Mouse (Mus musculus) midbrain, embryonic 12.5 days (tissue): Measurements from ENCODE around the gene Dennd1c. TPM values are rescaled to one million over a fixed set of nuclear protein-coding genes. Genes with fewer than 3 reads are reported as not detected.
"Not testable (repeated sequence)": the region's sequence is repeated elsewhere in the genome, so short reads cannot be mapped to it uniquely, and the experiment has no call there.

Experiments used
- ATAC-seq: fragments of 200-750 bp; cut with Nextera tagmentation; 2 replicates; pipeline ENCODE4 v1.8.0; 2017; ENCODE audit warnings: low read depth, moderate TSS enrichment, moderate library complexity; ENCODE audit not compliant: low FRiP score
- H3K27ac ChIP-seq: fragments of 300-500 bp; sonication (generic); replicated peaks from 2 replicates; pipeline ENCODE4 v1.5.1; 2016; ENCODE audit warnings: mild to moderate bottlenecking
- H3K27me3 ChIP-seq: fragments of 300-500 bp; sonication (generic); 2 replicates; pipeline ENCODE4 v1.6.1; 2016; ENCODE audit warnings: mild to moderate bottlenecking
- H3K36me3 ChIP-seq: fragments of 300-500 bp; sonication (generic); 2 replicates; pipeline ENCODE4 v1.6.1; 2016
- H3K4me1 ChIP-seq: fragments of 300-500 bp; sonication (generic); 2 replicates; pipeline ENCODE4 v1.6.1; 2016
- H3K4me2 ChIP-seq: fragments of 300-500 bp; sonication (generic); replicated peaks from 2 replicates; pipeline ENCODE4 v1.6.1; 2016; ENCODE audit warnings: mild to moderate bottlenecking, moderate library complexity
- H3K4me3 ChIP-seq: fragments of 300-500 bp; sonication (generic); 2 replicates; pipeline ENCODE4 v1.5.1; 2016; ENCODE audit warnings: mild to moderate bottlenecking
- H3K9ac ChIP-seq: fragments of 300-500 bp; sonication (generic); replicated peaks from 2 replicates; pipeline ENCODE4 v1.6.1; 2016; ENCODE audit warnings: mild to moderate bottlenecking, moderate library complexity
- H3K9me3 ChIP-seq: fragments of 300-500 bp; sonication (generic); 2 replicates; pipeline ENCODE4 v1.6.1; 2016; ENCODE audit warnings: mild to moderate bottlenecking
- WGBS: fragments of 180-500 bp; shearing (Covaris S2); methylation state at CpG from one replicate; pipeline ENCODE4 v1.1.7; 2016; 5-methylcytosine and 5-hydroxymethylcytosine counted together
- polyA plus RNA-seq: library from polyadenylated mRNA; unstranded; fragments of >200 nt; fragmentation: Nextera tagmentation; extraction: Ambion mirVana; gene quantifications from 2 replicates; pipeline ENCODE4 v1.2.1, GENCODE M21; 2016

Gene Dennd1c
- polyA plus RNA-seq, 1 experiment from 2014 or later, result 2.4 TPM

DNA sequence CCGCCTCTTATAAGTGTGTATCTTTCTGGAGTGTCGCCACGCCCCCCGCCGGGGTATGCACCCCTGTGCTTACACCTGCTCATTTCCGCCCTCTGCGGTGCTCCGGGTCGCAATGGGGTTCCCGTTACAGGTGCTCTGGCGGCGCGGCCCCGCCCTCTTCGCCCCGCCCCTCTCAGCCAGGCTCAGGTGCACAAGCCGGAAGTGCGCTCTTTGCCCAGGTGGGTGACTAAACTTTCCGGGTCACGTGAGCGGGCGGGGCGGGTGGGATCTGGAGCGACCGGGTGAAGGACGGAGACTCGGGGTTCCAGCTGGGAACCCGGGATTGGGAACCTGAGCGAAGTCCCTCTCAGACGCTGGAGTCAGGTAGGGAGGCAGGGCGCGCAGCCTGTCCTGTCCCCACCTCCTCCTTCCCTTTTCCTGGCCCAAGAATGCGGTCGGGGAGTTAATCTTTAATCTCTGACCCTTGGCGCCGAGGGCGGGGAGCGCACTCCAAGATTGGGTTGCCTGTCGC, 16.2 kb downstream of the Dennd1c start:
- peaks cover 30% of the 10 kb centered on the region for H3K4me1 ChIP-seq
- H3K4me2 ChIP-seq, result peak overlapping the region; percentile 43
- H3K27ac ChIP-seq, result no peak overlapping the region
- peaks cover 3% of the 10 kb centered on the region; the same call in 1 of the 2 replicates for H3K36me3 ChIP-seq
- H3K27me3 ChIP-seq, result peaks cover 43% of the 10 kb centered on the region
- peak overlapping the region; percentile 31 for H3K4me3 ChIP-seq
- no peak for ATAC-seq
- 2% methylated on average over 39 of the region's 39 CpGs for WGBS
- H3K9ac ChIP-seq, result 0 out of 2 replicates have a peak overlapping the region, but pooled peaks have one; percentile 21
- no peaks in the 10 kb centered on the region for H3K9me3 ChIP-seq

DNA sequence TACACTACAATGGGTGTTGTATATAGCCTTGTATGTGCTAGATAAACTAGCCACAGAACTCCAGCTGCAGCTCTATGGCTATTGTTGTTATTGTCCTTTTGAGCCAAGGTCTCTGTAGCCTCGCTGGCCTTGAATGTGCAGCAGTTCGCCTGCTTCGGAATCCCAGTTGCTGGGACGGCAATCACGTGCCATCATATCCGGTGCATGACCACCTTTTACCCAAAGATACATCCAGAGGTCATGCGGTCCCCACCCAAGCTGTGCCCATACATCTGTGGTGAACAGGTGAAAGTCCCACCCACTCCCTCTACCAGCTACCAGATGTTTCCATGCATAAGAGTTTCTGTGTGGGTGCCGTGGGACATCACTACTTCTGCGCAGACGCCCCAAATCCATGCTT, 17.2 kb downstream of the Dennd1c start:
- WGBS, result 44% methylated on average over 10 of the region's 10 CpGs
- peaks cover 7% of the 10 kb centered on the region; the same call in 1 of the 2 replicates for H3K36me3 ChIP-seq
- H3K4me1 ChIP-seq, result peaks cover 30% of the 10 kb centered on the region
- H3K4me2 ChIP-seq, result peak overlapping the region; percentile 83
- H3K9me3 ChIP-seq, result no peaks in the 10 kb centered on the region
- H3K4me3 ChIP-seq, result peak overlapping the region; percentile 79
- no peak for ATAC-seq
- H3K27me3 ChIP-seq, result peaks cover 43% of the 10 kb centered on the region
- H3K9ac ChIP-seq, result no peak overlapping the region
- no peak overlapping the region for H3K27ac ChIP-seq

DNA sequence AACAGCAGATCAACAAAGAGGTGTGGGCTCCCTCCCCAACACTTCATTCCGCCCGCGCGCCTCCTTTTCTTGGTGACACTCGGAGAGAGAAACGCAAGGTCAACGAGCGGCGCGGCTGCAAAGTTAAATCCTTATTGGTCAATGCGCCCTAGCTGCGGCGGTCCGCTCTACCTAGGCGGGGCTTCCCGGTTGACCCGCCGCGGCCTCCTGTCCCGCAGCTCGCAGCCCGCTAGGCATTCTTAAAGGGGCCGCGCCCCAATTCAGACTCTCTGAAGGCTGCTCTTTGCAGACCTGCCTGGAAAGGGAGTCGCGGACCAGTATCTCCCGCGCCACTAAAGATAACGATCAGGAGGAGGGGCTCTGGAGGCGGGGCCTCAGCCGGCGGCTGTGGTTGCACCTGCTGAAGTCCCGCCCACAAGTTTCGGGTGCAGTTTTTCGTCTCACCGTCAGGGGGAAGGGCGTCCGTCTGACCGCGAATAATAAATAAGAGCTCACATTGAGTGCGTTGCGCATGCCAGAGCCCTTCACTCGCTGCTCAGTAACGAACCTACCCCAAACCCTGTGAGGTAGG, 18.0 kb downstream of the Dennd1c start:
- peak overlapping the region; percentile 84 for H3K27ac ChIP-seq
- H3K4me2 ChIP-seq, result peak overlapping the region; percentile 83
- peak overlapping the region; percentile 79 for H3K4me3 ChIP-seq
- peaks cover 41% of the 10 kb centered on the region for H3K27me3 ChIP-seq
- peaks cover 30% of the 10 kb centered on the region for H3K4me1 ChIP-seq
- H3K36me3 ChIP-seq, result peaks cover 13% of the 10 kb centered on the region; the same call in 1 of the 2 replicates
- H3K9me3 ChIP-seq, result no peaks in the 10 kb centered on the region
- peak; percentile 91 for ATAC-seq
- H3K9ac ChIP-seq, result peak overlapping the region; percentile 77
- under 1% methylated on average over 44 of the region's 44 CpGs for WGBS

DNA sequence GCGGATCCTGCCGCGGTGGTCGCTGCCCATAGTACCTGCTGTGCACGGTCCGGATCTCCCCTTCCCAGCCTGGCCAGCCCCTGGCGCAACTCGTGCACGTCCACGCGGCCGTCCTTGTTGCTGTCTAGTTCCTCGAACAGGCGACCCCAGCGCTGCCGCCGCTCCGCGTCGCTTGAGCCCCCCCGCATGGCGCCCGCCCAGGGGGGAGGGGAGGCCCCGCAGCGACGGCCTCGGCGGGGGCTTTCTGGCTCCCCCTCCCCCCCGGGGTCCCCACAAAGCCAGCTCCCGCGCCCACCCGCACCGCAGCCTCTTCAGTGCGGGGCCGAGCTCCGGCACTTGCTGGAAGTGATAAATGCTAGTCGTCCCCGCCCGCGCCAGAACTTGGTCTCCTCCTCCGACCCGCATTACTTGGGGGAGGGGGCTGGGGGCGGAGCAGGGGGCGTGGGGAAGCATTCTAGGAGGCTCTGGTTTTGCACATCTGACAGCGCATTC, 18.8 kb downstream of the Dennd1c start, which contains the start of gene Slc25a23:
TSS of gene Slc25a23 (minus strand) at position 378 of the 492 bp plus-strand sequence.
- WGBS, result under 1% methylated on average over 22 of the region's 45 CpGs
- H3K36me3 ChIP-seq, result peaks cover 21% of the 10 kb centered on the region; the same call in 1 of the 2 replicates
- H3K9ac ChIP-seq, result peak within 1 kb of the TSS; percentile 77
- peaks cover 30% of the 10 kb centered on the region for H3K4me1 ChIP-seq
- H3K4me3 ChIP-seq, result peak within 1 kb of the TSS; percentile 79
- peak within 1 kb of the TSS; percentile 83 for H3K4me2 ChIP-seq
- H3K27me3 ChIP-seq, result peaks cover 35% of the 10 kb centered on the region
- no peaks in the 10 kb centered on the region for H3K9me3 ChIP-seq
- peak within 1 kb of the TSS; percentile 84 for H3K27ac ChIP-seq
- ATAC-seq, result peak; percentile 73

DNA sequence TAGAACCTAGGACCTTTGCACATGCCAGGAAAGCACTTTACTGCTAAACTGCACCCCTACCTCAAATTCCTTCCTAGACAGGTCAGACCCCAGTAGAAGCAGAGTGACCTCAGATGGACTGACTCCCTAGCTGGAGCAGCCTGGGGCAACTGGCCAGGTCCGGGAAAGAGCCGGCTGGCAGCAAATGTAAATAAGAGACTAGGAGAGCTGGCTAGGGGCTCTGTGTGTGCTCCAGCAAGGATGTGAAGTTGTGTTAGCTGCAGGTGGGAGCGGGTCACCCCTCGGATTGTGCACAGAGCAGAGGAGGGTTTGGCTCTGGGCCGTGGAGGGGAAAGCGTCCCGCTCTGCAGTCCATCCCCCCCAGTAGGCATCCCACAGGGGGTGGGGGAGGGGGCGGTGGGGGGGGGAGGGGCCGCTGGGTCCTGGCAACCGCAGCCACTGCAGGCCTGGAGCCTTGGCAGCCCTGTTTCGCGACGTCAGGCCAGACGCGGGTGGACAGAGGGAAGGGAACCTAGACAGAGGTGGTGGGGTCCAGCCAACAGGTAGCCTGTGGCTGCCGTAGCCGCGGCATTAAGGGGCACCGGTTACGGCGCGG, 19.3 kb downstream of the Dennd1c start, which contains the start of gene Crb3:
TSS of gene Crb3 (plus strand) at position 215 of the 595 bp plus-strand sequence.
- Histone ChIP-seq H3K27ac (peak within 1 kb of the TSS; percentile 84), H3K4me3 (peak within 1 kb of the TSS; percentile 79), H3K9ac (peak within 1 kb of the TSS; percentile 77), H3K9me3 (no peaks in the 10 kb centered on the region), H3K4me1 (peaks cover 30% of the 10 kb centered on the region), H3K27me3 (peaks cover 30% of the 10 kb centered on the region), H3K4me2 (peak within 1 kb of the TSS; percentile 83), H3K36me3 (peaks cover 26% of the 10 kb centered on the region; the same call in 1 of the 2 replicates)
- no peak for ATAC-seq
- under 1% methylated on average over 13 of the region's 22 CpGs for whole genome bisulfite sequencing

DNA sequence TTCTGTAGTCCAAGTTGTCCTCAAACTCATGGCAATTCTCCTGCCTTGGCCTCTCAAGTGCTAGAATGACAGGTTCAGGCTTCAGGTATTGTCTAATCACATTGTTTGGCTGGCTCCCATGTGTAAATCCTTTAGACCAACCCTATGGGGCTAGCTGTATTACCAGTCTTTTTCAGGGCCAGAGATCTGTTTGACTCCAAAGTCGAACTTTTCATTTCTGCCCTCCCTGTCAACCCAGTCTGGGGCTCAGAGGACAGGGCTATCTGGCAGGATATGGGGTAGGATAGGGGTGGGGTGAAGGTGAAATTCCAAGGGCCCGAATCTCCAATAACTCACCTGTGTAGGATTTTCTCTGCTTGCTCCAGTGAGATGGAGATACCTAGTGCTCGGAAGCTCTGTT, 22.1 kb downstream of the Dennd1c start:
- no peak for ATAC-seq
- peaks cover 52% of the 10 kb centered on the region for H3K36me3 ChIP-seq
- H3K9me3 ChIP-seq, result no peaks in the 10 kb centered on the region
- no peak overlapping the region for H3K27ac ChIP-seq
- peaks cover 5% of the 10 kb centered on the region for H3K27me3 ChIP-seq
- WGBS, result 88% methylated on average over 3 of the region's 3 CpGs
- no peak overlapping the region for H3K9ac ChIP-seq
- no peak overlapping the region for H3K4me2 ChIP-seq
- no peak overlapping the region for H3K4me3 ChIP-seq
- peaks cover 21% of the 10 kb centered on the region for H3K4me1 ChIP-seq

DNA sequence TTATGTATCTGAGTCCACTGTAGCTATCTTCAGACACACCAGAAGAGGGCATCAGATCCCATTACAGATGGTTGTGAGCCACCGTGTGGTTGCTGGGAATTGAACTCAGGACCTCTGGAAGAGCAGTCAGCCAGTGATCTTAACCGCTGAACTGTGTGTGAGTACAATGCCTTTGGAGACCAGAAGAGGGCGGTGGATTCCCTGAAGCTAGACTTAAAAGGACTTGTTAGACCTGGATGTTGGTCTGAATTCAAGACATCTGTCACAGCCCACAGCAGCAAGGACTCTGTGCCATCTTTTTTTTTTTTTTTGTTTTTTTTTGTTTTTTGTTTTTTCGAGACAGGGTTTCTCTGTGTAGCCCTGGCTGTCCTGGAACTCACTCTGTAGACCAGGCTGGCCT, 26.6 kb downstream of the Dennd1c start:
- ATAC-seq, H3K9ac ChIP-seq, H3K4me2 ChIP-seq, H3K4me3 ChIP-seq, H3K4me1 ChIP-seq, H3K9me3 ChIP-seq, H3K27ac ChIP-seq, H3K27me3 ChIP-seq: not testable (repeated sequence)
- H3K36me3 ChIP-seq, result peaks cover 68% of the 10 kb centered on the region
- WGBS, result 81% methylated on average over 4 of the region's 4 CpGs

DNA sequence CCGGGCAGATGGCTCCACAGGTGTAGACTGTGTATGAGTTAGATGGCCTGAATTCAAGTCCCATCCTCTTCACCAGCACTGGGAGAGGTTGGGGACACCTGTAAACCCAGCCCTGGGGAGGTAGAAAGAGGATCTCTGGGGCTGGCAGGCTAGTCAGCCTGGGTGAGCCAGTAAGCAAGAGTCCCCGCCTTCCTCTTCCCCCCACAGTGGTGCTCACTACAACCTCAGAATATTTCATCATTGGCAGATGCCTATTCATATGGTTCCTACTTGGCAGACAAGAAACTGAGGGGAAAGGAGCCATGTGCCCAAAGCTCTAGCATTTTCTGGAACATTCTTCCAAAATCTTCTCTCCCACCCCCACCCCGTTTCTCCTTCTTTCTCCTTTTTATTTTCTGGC, 29.5 kb downstream of the Dennd1c start:
- ATAC-seq, result no peak
- Histone ChIP-seq H3K4me2 (no peak overlapping the region), H3K9me3 (no peaks in the 10 kb centered on the region), H3K9ac (no peak overlapping the region), H3K27ac (no peak overlapping the region), H3K36me3 (peaks cover 64% of the 10 kb centered on the region), H3K4me1 (no peaks in the 10 kb centered on the region), H3K4me3 (no peak overlapping the region), H3K27me3 (0 out of 2 replicates have a peak, but pooled peaks cover 4% of the 10 kb centered on the region)
- WGBS, result 98% methylated on average over 3 of the region's 3 CpGs

DNA sequence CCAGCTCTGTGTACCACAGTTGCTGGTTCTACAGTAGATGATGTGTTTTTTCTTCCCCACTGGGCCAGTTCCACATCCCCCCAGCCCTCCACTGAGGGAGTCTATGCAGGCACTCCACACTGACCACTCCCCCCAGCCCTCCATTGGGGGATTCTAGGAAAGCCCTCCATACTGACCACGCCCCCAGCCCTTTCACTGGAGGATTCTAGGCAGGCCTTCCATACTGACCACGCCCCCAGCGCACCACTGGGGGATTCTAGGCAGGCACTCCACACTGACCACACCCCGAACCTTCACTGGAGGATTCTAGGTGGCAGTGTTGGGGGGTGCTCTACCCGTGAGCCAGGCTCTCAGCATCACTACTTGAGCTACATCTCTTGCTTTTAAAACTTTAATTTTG, 30.9 kb downstream of the Dennd1c start:
- H3K4me1 ChIP-seq, result no peaks in the 10 kb centered on the region
- H3K4me2 ChIP-seq, result no peak overlapping the region
- no peak overlapping the region for H3K27ac ChIP-seq
- peaks cover 51% of the 10 kb centered on the region for H3K36me3 ChIP-seq
- 29% methylated on average over 5 of the region's 5 CpGs for WGBS
- H3K27me3 ChIP-seq, result 0 out of 2 replicates have a peak, but pooled peaks cover 4% of the 10 kb centered on the region
- peak; percentile 36; the same call in 1 of the 2 replicates for ATAC-seq
- H3K9me3 ChIP-seq, result no peaks in the 10 kb centered on the region
- no peak overlapping the region for H3K9ac ChIP-seq
- no peak overlapping the region for H3K4me3 ChIP-seq

DNA sequence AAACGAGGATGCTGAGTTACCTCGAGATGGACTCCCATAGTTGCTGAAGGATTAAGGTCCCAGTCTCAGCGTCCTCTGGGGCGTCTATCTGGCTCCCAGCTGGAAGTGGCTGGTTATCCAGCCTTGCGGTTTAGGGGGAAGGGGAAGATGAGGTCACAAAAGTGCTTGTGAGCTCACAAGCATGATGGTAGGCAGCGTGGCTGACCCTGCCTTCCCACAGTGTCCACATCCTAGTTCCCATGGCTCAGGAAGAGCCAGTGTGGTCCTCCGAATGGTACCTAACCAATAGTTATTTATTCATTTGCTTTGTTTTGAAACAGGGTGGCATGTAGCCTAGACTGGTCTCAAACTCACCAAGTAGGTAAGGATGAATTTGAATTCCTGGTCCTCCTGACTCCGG, 36.8 kb downstream of the Dennd1c start, which contains the start of gene Slc25a41:
TSS of gene Slc25a41 (minus strand) at position 101 of the 400 bp plus-strand sequence.
- no peak within 1 kb of the TSS for H3K27ac ChIP-seq
- ATAC-seq, result no peak
- 78% methylated on average over 8 of the region's 8 CpGs for WGBS
- H3K36me3 ChIP-seq, result peaks cover 19% of the 10 kb centered on the region
- H3K4me3 ChIP-seq, result no peak within 1 kb of the TSS
- peaks cover 28% of the 10 kb centered on the region for H3K27me3 ChIP-seq
- no peak within 1 kb of the TSS for H3K9ac ChIP-seq
- no peak within 1 kb of the TSS for H3K4me2 ChIP-seq
- no peaks in the 10 kb centered on the region for H3K9me3 ChIP-seq
- no peaks in the 10 kb centered on the region for H3K4me1 ChIP-seq

DNA sequence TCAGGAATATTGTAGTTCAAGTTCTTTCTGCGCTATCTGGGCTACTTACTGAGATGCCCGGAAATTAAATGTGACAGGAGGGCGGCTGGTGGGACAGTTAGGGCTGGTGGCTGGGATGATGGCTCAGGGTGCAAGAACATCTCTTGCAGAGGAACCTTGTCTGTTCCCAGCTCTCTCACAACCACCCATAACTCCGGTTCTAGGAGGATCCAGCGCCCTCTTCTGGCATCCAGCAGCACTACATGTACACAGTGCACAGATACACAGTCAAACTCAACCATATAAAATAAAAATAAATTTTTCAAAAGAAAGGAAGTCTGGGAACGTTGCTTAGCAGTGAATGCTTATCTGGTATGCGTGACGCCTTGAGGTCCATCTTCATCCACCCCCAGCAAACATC, 39.3 kb downstream of the Dennd1c start:
- no peak overlapping the region for H3K4me3 ChIP-seq
- H3K27me3 ChIP-seq, result peaks cover 27% of the 10 kb centered on the region
- H3K27ac ChIP-seq, result no peak overlapping the region
- H3K4me1 ChIP-seq, result no peaks in the 10 kb centered on the region
- no peak overlapping the region for H3K4me2 ChIP-seq
- H3K9ac ChIP-seq, result no peak overlapping the region
- 29% methylated on average over 8 of the region's 8 CpGs for WGBS
- no peaks in the 10 kb centered on the region for H3K9me3 ChIP-seq
- H3K36me3 ChIP-seq, result no peaks in the 10 kb centered on the region
- ATAC-seq, result no peak

DNA sequence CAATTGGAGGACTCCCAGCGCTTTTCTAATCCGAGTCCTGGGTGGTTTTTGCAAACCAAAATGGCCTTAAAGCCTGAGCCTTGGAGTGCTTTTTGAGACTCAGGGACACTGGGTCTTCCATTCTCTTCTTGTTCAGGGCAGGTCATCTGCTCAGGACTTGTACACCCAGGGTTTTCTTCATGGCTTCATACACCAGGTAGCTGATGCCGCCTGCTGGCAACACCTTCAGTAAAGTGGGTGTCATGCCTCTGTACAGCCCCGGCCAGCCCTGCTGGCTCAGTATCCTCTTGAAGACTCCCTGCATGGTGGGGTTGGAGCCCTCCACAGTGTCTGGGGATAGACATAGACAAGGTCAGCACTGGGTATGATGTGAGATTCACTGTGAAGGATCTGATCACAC, 45.5 kb downstream of the Dennd1c start:
- H3K27me3 ChIP-seq, result peaks cover 8% of the 10 kb centered on the region
- H3K4me3 ChIP-seq, result peak overlapping the region; percentile 99; the same call in 1 of the 2 replicates
- H3K36me3 ChIP-seq, result peaks cover 14% of the 10 kb centered on the region
- no peak overlapping the region for H3K4me2 ChIP-seq
- peaks cover 26% of the 10 kb centered on the region for H3K4me1 ChIP-seq
- H3K9me3 ChIP-seq, result no peaks in the 10 kb centered on the region
- WGBS, result 80% methylated on average over 4 of the region's 4 CpGs
- 0 out of 2 replicates have a peak overlapping the region, but pooled peaks have one; percentile 87 for H3K27ac ChIP-seq
- H3K9ac ChIP-seq, result no peak overlapping the region
- no peak for ATAC-seq
